Mouse (Mus musculus) gastrocnemius, adult 18-20 months (tissue): Measurements from ENCODE around the gene Sult1a1. TPM values are rescaled to one million over a fixed set of nuclear protein-coding genes. Genes with fewer than 3 reads are reported as not detected.

Experiments
- DNase-seq: peaks from one replicate; pipeline ENCODE4 v3.0.0; 2021; ENCODE audit warnings: low spot score
- total RNA-seq, 2 experiments: library from RNA; stranded (reverse); gene quantifications; 2 replicates each; pipeline ENCODE4 v1.2.3; 2021

Gene Sult1a1
- total RNA-seq, 2 experiments from 2014 or later = 11.1 to 15.9 TPM

DNA sequence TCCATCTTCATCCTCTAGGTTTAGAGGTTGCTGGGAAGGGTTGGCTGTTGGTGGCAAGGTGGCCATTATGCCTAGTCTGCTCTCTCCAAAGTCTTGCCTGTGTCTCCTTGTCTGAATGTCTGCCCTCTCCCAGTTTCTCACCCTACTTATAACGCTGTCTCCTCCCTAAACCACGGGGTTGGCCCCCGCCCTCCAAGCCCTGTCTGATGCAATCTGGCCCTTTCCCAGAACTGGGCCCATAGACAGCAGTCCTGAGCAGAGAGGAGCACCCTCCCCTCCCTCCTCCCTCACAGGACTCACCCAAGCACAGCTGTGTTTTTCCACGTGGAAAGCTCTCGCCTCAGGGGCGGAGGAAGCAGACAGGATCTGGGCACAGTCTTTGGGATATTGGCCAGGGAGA, 50.9 kb downstream of the Sult1a1 start:
- peak; percentile 92 for DNase-seq

DNA sequence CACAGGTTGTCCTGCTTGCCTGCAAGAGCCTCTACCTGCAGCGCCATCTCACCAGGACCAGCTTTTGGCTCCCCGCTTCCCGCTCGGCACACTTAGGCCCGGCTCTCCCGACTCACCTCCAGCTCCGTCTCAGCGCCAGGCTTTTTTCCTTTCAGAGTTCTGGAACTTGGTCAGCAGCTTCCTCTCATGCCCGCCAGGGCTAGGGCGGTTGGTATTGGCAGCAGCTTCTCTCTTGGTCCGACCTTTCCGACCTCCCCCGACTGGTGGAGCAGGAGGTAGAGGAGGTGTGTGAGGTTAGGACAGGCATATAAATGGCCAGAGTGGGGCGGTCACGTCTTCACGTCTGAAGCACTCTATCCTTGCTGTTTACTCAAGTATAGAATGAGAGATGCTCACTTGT, 51.5 kb downstream of the Sult1a1 start:
- DNase-seq = peak; percentile 20

DNA sequence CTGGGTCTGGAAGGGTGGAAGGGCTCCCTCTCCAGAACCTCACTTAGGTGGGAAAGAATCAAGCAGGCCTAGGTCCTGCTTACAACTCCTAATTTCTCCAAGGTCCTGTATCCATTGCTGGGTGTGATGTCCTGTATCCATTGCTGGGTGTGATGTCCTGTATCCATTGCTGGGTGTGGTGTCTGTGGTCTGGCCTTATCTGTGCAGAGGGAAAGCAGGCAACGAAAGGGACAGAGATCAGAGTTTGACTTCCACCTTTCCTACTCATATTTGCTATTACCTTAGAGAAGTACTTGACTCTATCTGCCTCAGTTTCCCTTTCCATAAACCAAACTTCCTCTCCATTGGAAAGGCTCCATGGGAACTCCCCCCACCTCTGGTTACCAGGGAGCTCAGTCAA, 52.9 kb downstream of the Sult1a1 start:
- DNase-seq = no peak

Other genes with a start within 250 kb of the Sult1a1 start
- 10 to 100 TPM; 10.6 to 13.1 TPM for gene Rabep2, start 247.7 kb downstream of the Sult1a1 start, total RNA-seq
- gene Atp2a1, start 213.3 kb downstream of the Sult1a1 start, total RNA-seq = over 10,000 TPM; 23,271 to 27,147 TPM
- 10 to 100 TPM; 49.2 to 51.0 TPM for gene Sh2b1, start 201.0 kb downstream of the Sult1a1 start, total RNA-seq
- 100 to 1,000 TPM; 118 to 124 TPM for gene Tufm, start 189.1 kb downstream of the Sult1a1 start, total RNA-seq
- 10 to 100 TPM; 28.4 to 33.1 TPM for gene Atxn2l, start 173.0 kb downstream of the Sult1a1 start, total RNA-seq
- gene Eif3c, start 110.0 kb downstream of the Sult1a1 start, total RNA-seq = 100 to 1,000 TPM; 167 to 171 TPM
- gene Apobr, start 91.5 kb downstream of the Sult1a1 start, total RNA-seq = under 1 TPM; 0.47 to 0.59 TPM
- gene Cln3, start 90.6 kb downstream of the Sult1a1 start, total RNA-seq = 10 to 100 TPM; 12.7 to 14.4 TPM
- under 1 TPM in 1 of 2 experiments, not detected in 1; 0.31 TPM for gene Il27, start 81.5 kb downstream of the Sult1a1 start, total RNA-seq
- gene Nupr1, start 45.6 kb downstream of the Sult1a1 start, total RNA-seq = 1 to 10 TPM; 7.5 to 8.8 TPM
- gene Sgf29, start 27.1 kb downstream of the Sult1a1 start, total RNA-seq = 10 to 100 TPM; 29.1 to 33.1 TPM
- gene Bola2, start 19.0 kb upstream of the Sult1a1 start, total RNA-seq = 10 to 100 TPM; 37.1 to 42.2 TPM
- gene Slx1b, start 19.4 kb upstream of the Sult1a1 start, total RNA-seq = 1 to 10 TPM; 1.9 to 2.8 TPM
- 1 to 10 TPM; 2.0 to 2.4 TPM for gene Coro1a, start 31.4 kb upstream of the Sult1a1 start, total RNA-seq
- gene Mapk3, start 83.2 kb upstream of the Sult1a1 start, total RNA-seq = 10 to 100 TPM; 16.2 to 20.7 TPM
- under 1 TPM in 1 of 2 experiments, not detected in 1; 0.46 TPM for gene Gdpd3, start 89.9 kb upstream of the Sult1a1 start, total RNA-seq
- gene Ypel3, start 100.5 kb upstream of the Sult1a1 start, total RNA-seq = 100 to 1,000 TPM in 1 of 2 experiments, 10 to 100 TPM in 1; 84.9 to 101 TPM
- gene Tbx6, start 105.1 kb upstream of the Sult1a1 start, total RNA-seq = under 1 TPM; 0.52 to 0.59 TPM
- gene Ppp4c, start 116.1 kb upstream of the Sult1a1 start, total RNA-seq = 10 to 100 TPM; 20.5 TPM
- gene Fam57b, start 121.2 kb upstream of the Sult1a1 start, total RNA-seq = 10 to 100 TPM; 65.3 to 75.7 TPM
- gene 4930451I11Rik, start 155.2 kb upstream of the Sult1a1 start, total RNA-seq = not detected
- not detected for gene Doc2a, start 171.0 kb upstream of the Sult1a1 start, total RNA-seq
- 1 to 10 TPM; 5.0 to 5.4 TPM for gene Hirip3, start 185.5 kb upstream of the Sult1a1 start, total RNA-seq
- gene Ino80e, start 185.9 kb upstream of the Sult1a1 start, total RNA-seq = 10 to 100 TPM in 1 of 2 experiments, 1 to 10 TPM in 1; 8.4 to 12.3 TPM
- 10 to 100 TPM; 19.7 to 21.9 TPM for gene Taok2, start 208.3 kb upstream of the Sult1a1 start, total RNA-seq
- 10 to 100 TPM in 1 of 2 experiments, 1 to 10 TPM in 1; 9.9 to 12.1 TPM for gene Tmem219, start 246.5 kb upstream of the Sult1a1 start, total RNA-seq